Mouse (Mus musculus) kidney, embryonic 15.5 days (tissue): ENCODE results near the gene Rab11fip4. TPM values are rescaled to one million over a fixed set of nuclear protein-coding genes. Genes with fewer than 3 reads are reported as not detected.

Source experiments
- ATAC-seq: fragments of 200-750 bp; cut with Nextera tagmentation; replicated peaks from 2 replicates; pipeline ENCODE4 v1.8.0; 2017; ENCODE audit warnings: moderate TSS enrichment; ENCODE audit not compliant: low FRiP score
- H3K27ac ChIP-seq: fragments of 300-500 bp; sonication (generic); 2 replicates; pipeline ENCODE4 v1.5.1; 2015; ENCODE audit warnings: mild to moderate bottlenecking, inconsistent platforms
- H3K27me3 ChIP-seq: fragments of 300-500 bp; sonication (generic); 2 replicates; pipeline ENCODE4 v1.6.1; 2015; ENCODE audit warnings: inconsistent platforms
- H3K36me3 ChIP-seq: fragments of 300-500 bp; sonication (generic); 2 replicates; pipeline ENCODE4 v1.6.1; 2015; ENCODE audit warnings: inconsistent platforms
- H3K4me1 ChIP-seq: fragments of 300-500 bp; sonication (generic); 2 replicates; pipeline ENCODE4 v1.6.1; 2015; ENCODE audit warnings: inconsistent platforms
- H3K4me2 ChIP-seq: fragments of 300-500 bp; sonication (generic); 2 replicates; pipeline ENCODE4 v1.6.1; 2015; ENCODE audit warnings: moderate library complexity, mild to moderate bottlenecking, inconsistent platforms
- H3K4me3 ChIP-seq: fragments of 300-500 bp; sonication (generic); replicated peaks from 2 replicates; pipeline ENCODE4 v1.5.1; 2015; ENCODE audit warnings: mild to moderate bottlenecking, inconsistent platforms
- H3K9ac ChIP-seq: fragments of 300-500 bp; sonication (generic); 2 replicates; pipeline ENCODE4 v1.6.1; 2015; ENCODE audit warnings: mild to moderate bottlenecking, inconsistent platforms
- H3K9me3 ChIP-seq: fragments of 300-500 bp; sonication (generic); replicated peaks from 2 replicates; pipeline ENCODE4 v1.6.1; 2016; ENCODE audit warnings: inconsistent platforms
- WGBS: fragments of 180-500 bp; shearing (Covaris S2); methylation state at CpG from one replicate; pipeline ENCODE4 v1.1.7; 2015; ENCODE audit warnings: mixed read lengths; 5-methylcytosine and 5-hydroxymethylcytosine counted together
- polyA plus RNA-seq: library from polyadenylated mRNA; unstranded; fragments of >200 nt; fragmentation: Nextera tagmentation; extraction: Ambion mirVana; gene quantifications from 2 replicates; pipeline ENCODE4 v1.2.1, GENCODE M21; 2015

The Rab11fip4 gene
- polyA plus RNA-seq, 1 experiment from 2014 or later, result 9.6 TPM

GRCm38 (mm10) chr11:79674231-79674630, 83.2 kb downstream of the Rab11fip4 start:
- Histone ChIP-seq H3K4me3 (no peak overlapping the region), H3K4me1 (peaks cover 73% of the 10 kb centered on the region), H3K27ac (no peak overlapping the region), H3K36me3 (no peaks in the 10 kb centered on the region), H3K9me3 (no peaks in the 10 kb centered on the region), H3K4me2 (no peak overlapping the region), H3K9ac (no peak overlapping the region), H3K27me3 (no peaks in the 10 kb centered on the region)
- ATAC-seq, result no peak
- 79% methylated on average over 3 of the region's 3 CpGs for WGBS

DNA sequence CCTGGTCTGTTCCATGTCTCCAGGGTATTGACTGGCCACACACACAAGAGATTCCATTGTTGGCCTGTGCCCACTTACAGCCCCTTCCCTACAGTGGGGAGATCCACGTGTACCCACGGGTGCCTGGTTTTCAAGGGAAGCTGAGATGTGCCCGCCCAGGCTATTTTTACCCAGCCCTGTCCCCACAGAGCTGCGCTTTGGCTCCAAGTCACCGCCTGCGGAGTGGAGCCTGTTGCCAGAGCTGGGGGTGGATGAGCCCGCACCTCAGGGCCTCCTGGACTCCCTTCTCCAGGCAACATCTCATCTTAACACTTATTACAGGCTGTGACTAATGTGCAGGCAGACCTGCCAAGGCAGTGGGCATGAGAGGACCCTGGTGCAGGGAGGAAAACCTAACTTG, 83.6 kb downstream of the Rab11fip4 start:
- H3K36me3 ChIP-seq, result no peaks in the 10 kb centered on the region
- H3K27ac ChIP-seq, result no peak overlapping the region
- WGBS, result 82% methylated on average over 7 of the region's 7 CpGs

GRCm38 (mm10) chr11:79675285-79675684, 84.3 kb downstream of the Rab11fip4 start:
- ATAC-seq, result no peak
- Histone ChIP-seq H3K27me3 (no peaks in the 10 kb centered on the region), H3K9ac (no peak overlapping the region), H3K4me1 (peaks cover 62% of the 10 kb centered on the region), H3K4me3 (no peak overlapping the region), H3K27ac (no peak overlapping the region), H3K36me3 (no peaks in the 10 kb centered on the region), H3K9me3 (no peaks in the 10 kb centered on the region), H3K4me2 (no peak overlapping the region)
- WGBS, result 62% methylated on average over 12 of the region's 12 CpGs

More for the DNA sequence above, 83.6 kb downstream of the Rab11fip4 start:
- H3K4me1 ChIP-seq, result peaks cover 69% of the 10 kb centered on the region
- H3K4me3 ChIP-seq, result no peak overlapping the region
- H3K9me3 ChIP-seq, result no peaks in the 10 kb centered on the region
- H3K4me2 ChIP-seq, result no peak overlapping the region
- no peak overlapping the region for H3K9ac ChIP-seq
- no peaks in the 10 kb centered on the region for H3K27me3 ChIP-seq
- no peak for ATAC-seq

- Histone ChIP-seq H3K27me3 (no peaks in the 10 kb centered on the region), H3K27ac (peak overlapping the region; percentile 32; the same call in 1 of the 2 replicates), H3K9me3 (no peaks in the 10 kb centered on the region), H3K4me2 (no peak overlapping the region), H3K4me3 (no peak overlapping the region), H3K36me3 (no peaks in the 10 kb centered on the region), H3K4me1 (peaks cover 55% of the 10 kb centered on the region), H3K9ac (no peak overlapping the region)
- no peak for ATAC-seq
- WGBS, result 72% methylated on average over 6 of the region's 6 CpGs
These were observed 85.0 kb downstream of the Rab11fip4 start for GRCm38 (mm10) chr11:79675994-79676393.

- no peak for ATAC-seq
- H3K27me3 ChIP-seq, result no peaks in the 10 kb centered on the region
- no peaks in the 10 kb centered on the region for H3K36me3 ChIP-seq
- no peak overlapping the region for H3K4me2 ChIP-seq
- H3K4me3 ChIP-seq, result no peak overlapping the region
- H3K27ac ChIP-seq, result peak overlapping the region; percentile 32; the same call in 1 of the 2 replicates
- no peaks in the 10 kb centered on the region for H3K9me3 ChIP-seq
- no peak overlapping the region for H3K9ac ChIP-seq
- peaks cover 54% of the 10 kb centered on the region for H3K4me1 ChIP-seq
- 75% methylated on average over 2 of the region's 2 CpGs for WGBS
These were observed 85.5 kb downstream of the Rab11fip4 start for GRCm38 (mm10) chr11:79676483-79676967.

DNA sequence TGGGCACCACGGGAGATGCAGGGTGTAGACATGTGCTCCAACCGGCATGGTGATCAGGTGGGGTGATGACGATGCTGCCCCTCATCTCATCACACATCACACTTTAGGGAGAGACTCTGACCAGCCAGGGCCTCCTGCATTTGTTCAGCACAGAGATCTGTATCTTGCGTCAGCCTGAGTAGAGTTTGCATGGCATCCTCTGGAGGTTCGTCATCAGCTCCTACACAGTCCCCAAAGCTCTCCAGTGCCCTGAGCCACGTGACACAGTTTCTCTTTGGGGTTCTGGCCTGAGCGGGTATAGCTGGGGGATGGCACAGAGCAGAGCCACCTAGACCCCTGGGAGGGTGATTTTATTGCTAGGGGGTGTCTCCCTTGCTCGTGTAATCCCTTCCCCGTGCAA, 86.4 kb downstream of the Rab11fip4 start:
- no peak overlapping the region for H3K4me2 ChIP-seq
- no peak overlapping the region for H3K4me3 ChIP-seq
- ATAC-seq, result no peak
- no peaks in the 10 kb centered on the region for H3K36me3 ChIP-seq
- no peaks in the 10 kb centered on the region for H3K9me3 ChIP-seq
- H3K27ac ChIP-seq, result no peak overlapping the region
- no peaks in the 10 kb centered on the region for H3K27me3 ChIP-seq
- H3K9ac ChIP-seq, result no peak overlapping the region
- H3K4me1 ChIP-seq, result peaks cover 46% of the 10 kb centered on the region
- WGBS, result 77% methylated on average over 9 of the region's 9 CpGs

DNA sequence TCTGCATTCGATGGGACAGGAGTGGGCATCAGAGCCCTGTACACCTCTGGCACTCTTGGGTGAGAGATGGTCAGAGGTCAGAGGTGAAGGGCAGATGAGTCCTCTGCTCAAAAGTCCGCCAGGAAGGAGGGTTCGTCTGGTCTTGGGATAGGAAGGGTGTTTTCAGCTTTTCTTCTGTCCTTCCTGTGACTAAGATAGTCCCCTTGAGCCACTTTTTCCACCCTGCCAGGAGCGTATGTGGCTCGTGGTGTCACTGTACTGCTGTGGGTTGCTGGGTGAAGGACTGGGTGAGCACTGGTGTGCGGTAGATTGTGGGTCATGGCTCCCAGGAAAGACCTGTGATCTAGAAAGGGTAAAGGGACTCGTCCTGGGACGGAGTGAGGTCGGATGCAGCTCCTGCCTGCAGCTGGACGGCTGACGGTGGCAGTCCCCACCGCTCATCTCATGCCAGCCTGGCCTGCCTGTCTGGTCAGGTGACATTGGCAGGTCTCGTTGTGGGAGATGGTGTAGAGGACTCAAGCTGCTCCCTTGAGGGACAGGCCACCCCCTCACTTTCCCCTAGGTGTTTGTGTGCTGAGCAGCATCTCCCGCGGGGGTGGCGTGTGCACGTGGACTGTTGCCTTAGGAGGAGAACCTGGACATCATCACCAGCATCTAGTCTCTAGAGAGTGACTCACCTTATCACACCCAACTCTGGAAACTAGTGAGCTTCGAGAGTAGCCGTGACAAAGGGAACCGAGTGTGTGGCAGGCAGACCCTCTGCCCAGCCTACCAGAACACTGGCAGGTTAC, 87.5 kb downstream of the Rab11fip4 start:
- no peak for ATAC-seq
- Histone ChIP-seq H3K4me1 (peaks cover 39% of the 10 kb centered on the region), H3K4me3 (no peak overlapping the region), H3K9me3 (no peaks in the 10 kb centered on the region), H3K27me3 (no peaks in the 10 kb centered on the region), H3K9ac (no peak overlapping the region), H3K36me3 (no peaks in the 10 kb centered on the region), H3K4me2 (no peak overlapping the region), H3K27ac (no peak overlapping the region)
- 83% methylated on average over 20 of the region's 20 CpGs for WGBS

GRCm38 (mm10) chr11:79679929-79680328, 88.9 kb downstream of the Rab11fip4 start:
- Histone ChIP-seq H3K27ac (no peak overlapping the region), H3K36me3 (peaks cover 8% of the 10 kb centered on the region; the same call in 1 of the 2 replicates), H3K4me1 (peaks cover 30% of the 10 kb centered on the region), H3K4me2 (no peak overlapping the region), H3K4me3 (no peak overlapping the region), H3K9me3 (no peaks in the 10 kb centered on the region), H3K27me3 (no peaks in the 10 kb centered on the region), H3K9ac (no peak overlapping the region)
- WGBS, result 76% methylated on average over 5 of the region's 5 CpGs
- no peak for ATAC-seq

DNA sequence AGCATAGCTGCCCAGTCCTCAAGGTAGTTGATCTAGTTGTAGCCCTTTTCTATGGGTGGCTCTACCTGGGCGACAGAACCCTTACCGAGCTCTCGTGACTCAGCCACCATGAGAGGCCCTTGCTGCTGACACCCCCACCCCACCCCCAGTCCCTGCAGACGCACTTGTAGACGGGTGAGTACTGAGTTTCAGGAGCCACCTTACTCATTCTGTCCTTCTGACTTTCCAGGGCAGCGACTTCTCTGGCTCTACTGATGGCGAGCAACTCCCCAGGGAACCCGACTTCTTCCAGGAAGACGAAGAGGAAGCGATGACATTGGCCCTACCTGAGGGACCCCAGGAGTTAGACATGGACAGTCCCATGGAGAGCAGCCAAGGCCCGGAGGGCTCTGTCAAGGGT, 89.5 kb downstream of the Rab11fip4 start:
- Histone ChIP-seq H3K9ac (no peak overlapping the region), H3K27ac (no peak overlapping the region), H3K36me3 (peaks cover 8% of the 10 kb centered on the region; the same call in 1 of the 2 replicates), H3K9me3 (no peaks in the 10 kb centered on the region), H3K4me1 (peaks cover 24% of the 10 kb centered on the region), H3K4me2 (no peak overlapping the region), H3K27me3 (no peaks in the 10 kb centered on the region), H3K4me3 (no peak overlapping the region)
- 92% methylated on average over 11 of the region's 11 CpGs for WGBS
- no peak for ATAC-seq

DNA sequence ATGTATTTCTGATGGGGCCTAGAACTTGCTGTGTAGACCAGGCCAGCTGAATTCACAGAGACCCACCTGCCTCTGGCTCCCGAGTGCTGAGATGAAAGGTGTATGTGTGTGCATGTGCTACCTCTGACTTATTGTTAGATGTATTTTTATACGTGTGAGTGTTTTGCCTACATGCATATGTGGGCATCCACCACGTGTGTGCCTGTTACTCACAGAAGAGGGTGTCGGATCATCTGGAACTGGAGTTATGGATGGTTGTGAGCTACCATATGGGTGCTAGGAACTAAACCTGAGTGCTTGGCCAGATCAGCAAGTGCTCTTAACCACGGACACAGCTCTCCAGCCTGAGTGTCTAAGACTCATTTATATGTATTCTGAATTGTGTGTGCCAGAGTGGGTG, 90.2 kb downstream of the Rab11fip4 start:
- Histone ChIP-seq H3K4me3 (no peak overlapping the region), H3K4me1 (peaks cover 17% of the 10 kb centered on the region; the same call in 1 of the 2 replicates), H3K27ac (no peak overlapping the region), H3K4me2 (no peak overlapping the region), H3K36me3 (peaks cover 8% of the 10 kb centered on the region; the same call in 1 of the 2 replicates), H3K9ac (no peak overlapping the region), H3K9me3 (no peaks in the 10 kb centered on the region), H3K27me3 (no peaks in the 10 kb centered on the region)
- WGBS, result 84% methylated on average over 5 of the region's 5 CpGs
- ATAC-seq, result no peak

- no peak for ATAC-seq
- H3K27ac ChIP-seq, result no peak overlapping the region
- no peak overlapping the region for H3K4me3 ChIP-seq
- peaks cover 8% of the 10 kb centered on the region; the same call in 1 of the 2 replicates for H3K36me3 ChIP-seq
- H3K27me3 ChIP-seq, result no peaks in the 10 kb centered on the region
- 55% methylated on average over 3 of the region's 3 CpGs for WGBS
- H3K9me3 ChIP-seq, result no peaks in the 10 kb centered on the region
- H3K9ac ChIP-seq, result no peak overlapping the region
- no peak overlapping the region for H3K4me2 ChIP-seq
- peaks cover 15% of the 10 kb centered on the region; the same call in 1 of the 2 replicates for H3K4me1 ChIP-seq
These were observed 90.8 kb downstream of the Rab11fip4 start for GRCm38 (mm10) chr11:79681798-79682197.

DNA sequence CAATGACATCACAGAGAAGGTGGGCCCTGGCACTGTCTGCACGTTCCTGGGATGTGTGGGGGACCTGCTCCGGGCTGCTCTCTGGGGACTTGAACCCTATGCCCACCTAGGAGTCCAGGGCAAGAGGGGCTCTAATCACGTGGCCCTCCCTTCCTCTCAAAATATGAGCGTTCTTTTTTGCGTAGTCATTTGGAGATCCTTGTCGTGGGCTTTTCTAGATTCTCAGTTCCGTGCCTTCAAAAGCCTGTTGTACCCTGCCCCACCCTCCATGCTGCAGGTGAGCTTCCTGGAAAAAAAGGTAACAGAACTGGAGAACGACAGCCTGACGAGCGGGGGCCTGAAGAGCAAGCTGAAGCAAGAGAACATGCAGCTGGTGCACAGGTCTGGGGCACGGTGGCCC, 94.1 kb downstream of the Rab11fip4 start:
- H3K36me3 ChIP-seq, result peaks cover 16% of the 10 kb centered on the region
- no peak overlapping the region for H3K9ac ChIP-seq
- WGBS, result 88% methylated on average over 11 of the region's 11 CpGs
- H3K4me1 ChIP-seq, result 0 out of 2 replicates have a peak, but pooled peaks cover 4% of the 10 kb centered on the region
- H3K9me3 ChIP-seq, result no peaks in the 10 kb centered on the region
- no peak overlapping the region for H3K4me2 ChIP-seq
- no peak for ATAC-seq
- no peak overlapping the region for H3K4me3 ChIP-seq
- no peaks in the 10 kb centered on the region for H3K27me3 ChIP-seq
- H3K27ac ChIP-seq, result no peak overlapping the region
